In the genomic region with DNA sequence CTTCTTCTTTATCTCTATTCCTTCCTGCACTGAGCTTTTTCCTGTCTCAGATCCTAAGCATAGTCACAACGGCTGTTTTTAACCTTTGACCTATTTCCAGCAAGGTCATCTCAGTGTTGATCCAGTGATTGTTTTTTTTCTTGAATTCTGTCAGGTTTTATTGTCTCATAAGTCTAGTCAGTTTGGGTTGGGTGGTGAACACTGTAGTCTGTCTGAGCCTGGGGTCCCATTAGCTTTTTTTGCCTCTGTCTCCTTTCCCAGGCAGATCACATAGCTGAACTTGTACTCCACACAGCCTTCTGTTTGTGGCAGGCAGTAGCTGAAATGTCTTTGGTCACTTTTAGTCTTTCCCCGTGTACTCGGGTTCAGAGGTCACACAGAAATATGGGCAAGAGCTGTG, we compare ENCODE assay signal across 21 mouse cellular contexts. TPM values are rescaled to one million over a fixed set of nuclear protein-coding genes. Genes with fewer than 3 reads are reported as not detected.
DNase-seq lines count a peak whose midpoint lies in the region; ATAC-seq and TF ChIP-seq lines count a peak whose summit lies in the region.
"Had no signal": no experiment of that assay in that cellular context is flagged by ENCODE, and none has a peak within 500 bp of the region (broad histone marks: within the 10 kb centered on the region; RNA-seq: fewer than 3 reads in every experiment).

No protein-coding gene starts in this region.

- no peak for TF ChIP-seq POLR2A in liver, adult 2 months (IDR thresholded peaks at IDR 0.05; ENCODE audit: extremely low read depth, insufficient read depth, low read length)

- H3K4me3 ChIP-seq in heart, embryonic 13.5 days, result no peak overlapping the region
- no peak overlapping the region for H3K4me3 ChIP-seq in liver, adult 2 months (ENCODE audit: insufficient read depth, low read depth, low read length)
- no peak overlapping the region for H3K4me3 ChIP-seq in liver, embryonic 12.5 days
- no peak overlapping the region for H3K4me3 ChIP-seq in hindbrain, embryonic 16.5 days (ENCODE audit: low read length)
- H3K4me3 ChIP-seq: embryonic facial prominence, embryonic 10.5 days; midbrain, embryonic 12.5 days; stomach, embryonic 15.5 days had no signal

- DNase-seq in heart, adult 9 months (ENCODE audit: low spot score in 2 of 2), result no peak
- DNase-seq in liver, adult 2 months (ENCODE audit: extremely low read depth, low read depth, low spot score), result peak; percentile 67
- DNase-seq in liver, result no peak
- DNase-seq: adrenal gland, adult 8-10 months; cerebellum, adult 9-11 months; forebrain, postnatal 0 days; gastrocnemius, postnatal 36 days; heart, postnatal 4 days; kidney, adult 2 months; kidney, postnatal 14 days; lung, embryonic 14.5 days; thymus, postnatal 25 days had no signal

- H3K36me3 ChIP-seq in heart, embryonic 13.5 days, result peaks cover 90% of the 10 kb centered on the region
- H3K36me3 ChIP-seq in liver, adult 2 months (ENCODE audit: control insufficient read depth, insufficient read depth, low read length), result peaks cover 23% of the 10 kb centered on the region
- peaks cover 100% of the 10 kb centered on the region for H3K36me3 ChIP-seq in liver, embryonic 12.5 days
- 0 out of 2 replicates have a peak, but pooled peaks cover 2% of the 10 kb centered on the region for H3K36me3 ChIP-seq in hindbrain, embryonic 16.5 days (ENCODE audit: control insufficient read depth, insufficient read depth, low read length)

- no peaks in the 10 kb centered on the region for H3K27me3 ChIP-seq in heart, embryonic 13.5 days (replicated peaks)
- H3K27me3 ChIP-seq in liver, adult 2 months (ENCODE audit: control insufficient read depth, insufficient read depth, low read length), result no peaks in the 10 kb centered on the region
- no peaks in the 10 kb centered on the region for H3K27me3 ChIP-seq in liver, embryonic 12.5 days (replicated peaks)
- H3K27me3 ChIP-seq in hindbrain, embryonic 16.5 days (replicated peaks; ENCODE audit: control insufficient read depth, insufficient read depth, low read length), result no peaks in the 10 kb centered on the region
- H3K27me3 ChIP-seq: midbrain, embryonic 12.5 days; stomach, embryonic 15.5 days had no signal

- H3K9me3 ChIP-seq in heart, embryonic 13.5 days, result no peaks in the 10 kb centered on the region
- H3K9me3 ChIP-seq in liver, embryonic 12.5 days (replicated peaks), result no peaks in the 10 kb centered on the region
- H3K9me3 ChIP-seq in hindbrain, embryonic 16.5 days (ENCODE audit: control insufficient read depth, low read length), result no peaks in the 10 kb centered on the region
- H3K9me3 ChIP-seq: embryonic facial prominence, embryonic 10.5 days; midbrain, embryonic 12.5 days; stomach, embryonic 15.5 days had no signal

- peaks cover 12% of the 10 kb centered on the region for H3K4me1 ChIP-seq in heart, embryonic 13.5 days
- H3K4me1 ChIP-seq in liver, adult 2 months (ENCODE audit: control insufficient read depth, insufficient read depth, low read length), result peaks cover 16% of the 10 kb centered on the region
- peaks cover 20% of the 10 kb centered on the region for H3K4me1 ChIP-seq in liver, embryonic 12.5 days
- no peaks in the 10 kb centered on the region for H3K4me1 ChIP-seq in hindbrain, embryonic 16.5 days (ENCODE audit: control insufficient read depth, insufficient read depth, low read depth, low read length)
- H3K4me1 ChIP-seq: embryonic facial prominence, embryonic 10.5 days; midbrain, embryonic 12.5 days; stomach, embryonic 15.5 days had no signal

- no peak overlapping the region for H3K4me2 ChIP-seq in heart, embryonic 13.5 days
- no peak overlapping the region for H3K4me2 ChIP-seq in liver, embryonic 12.5 days
- H3K4me2 ChIP-seq in hindbrain, embryonic 16.5 days (ENCODE audit: low read length), result no peak overlapping the region
- H3K4me2 ChIP-seq: hindbrain, embryonic 14.5 days; lung, embryonic 14.5 days; midbrain, embryonic 12.5 days; stomach, embryonic 15.5 days had no signal

- peaks cover 5% of the 10 kb centered on the region; the same call in 1 of the 2 replicates for H3K79me2 ChIP-seq in liver, adult 2 months (ENCODE audit: control insufficient read depth, insufficient read depth, low read length)

- no peak overlapping the region for H3K9ac ChIP-seq in heart, embryonic 13.5 days
- no peak overlapping the region for H3K9ac ChIP-seq in liver, adult 2 months (ENCODE audit: low read depth, low read length)
- no peak overlapping the region for H3K9ac ChIP-seq in liver, embryonic 12.5 days
- no peak overlapping the region for H3K9ac ChIP-seq in hindbrain, embryonic 16.5 days (ENCODE audit: low read depth, low read length)
- H3K9ac ChIP-seq: forebrain, postnatal 0 days; hindbrain, embryonic 14.5 days; lung, embryonic 14.5 days; midbrain, embryonic 12.5 days; stomach, embryonic 15.5 days had no signal

- 0 out of 2 replicates have a peak overlapping the region, but pooled peaks have one; percentile 21 for H3K27ac ChIP-seq in heart, embryonic 13.5 days (replicated peaks)
- H3K27ac ChIP-seq in liver, adult 2 months (replicated peaks; ENCODE audit: insufficient read depth, low read depth, low read length), result peak overlapping the region; percentile 98
- H3K27ac ChIP-seq in liver, embryonic 12.5 days, result peak overlapping the region; percentile 27; the same call in 1 of the 2 replicates
- H3K27ac ChIP-seq in hindbrain, embryonic 16.5 days (ENCODE audit: low read depth, low read length), result no peak overlapping the region
- H3K27ac ChIP-seq: embryonic facial prominence, embryonic 10.5 days; hindbrain, embryonic 14.5 days; midbrain, embryonic 12.5 days; stomach, embryonic 15.5 days had no signal

- 52% methylated on average over 3 of the region's 3 CpGs for WGBS in heart, embryonic 13.5 days
- WGBS in liver, adult 2 months, result 10% methylated on average over 3 of the region's 3 CpGs
- WGBS in liver, embryonic 12.5 days (ENCODE audit: insufficient replicate concordance), result 25% methylated on average over 3 of the region's 3 CpGs
- WGBS in hindbrain, embryonic 16.5 days, result 87% methylated on average over 3 of the region's 3 CpGs

- no peak for TF ChIP-seq CTCF in liver, adult 2 months (IDR thresholded peaks at IDR 0.05; ENCODE audit: low read depth, low read length)

- ATAC-seq in heart, embryonic 13.5 days (ENCODE audit: extremely low read depth, insufficient number of reproducible peaks, low FRiP score, low TSS enrichment), result no peak
- ATAC-seq in liver, embryonic 12.5 days, result no peak
- ATAC-seq in cerebellum, adult (ENCODE audit: insufficient number of reproducible peaks, low FRiP score, low TSS enrichment), result no peak
- ATAC-seq in hindbrain, embryonic 16.5 days, result no peak
- ATAC-seq: activated CD4-positive, CD25-positive, alpha-beta regulatory T cell, adult 4 months; forebrain, postnatal 0 days had no signal

RNA-seq across cellular contexts. Expression of gene Marf1, which starts 14.9 kb away (rescaled TPM):
- polyA plus RNA-seq in heart, embryonic 13.5 days (2015; fragmentation: Nextera tagmentation; extraction: Ambion mirVana), result 8.6 and 9.9 TPM in 2 replicates
- 26.4 and 36.2 TPM in 2 replicates for total RNA-seq in liver, adult 2 months (2014; rRNA removed)
- polyA plus RNA-seq in liver, adult 2 months (2012; rRNA removed), result 10.7 and 11.3 TPM in 2 replicates
- 6.4 and 6.6 TPM in 2 replicates for polyA plus RNA-seq in liver, embryonic 12.5 days (2016; fragmentation: Nextera tagmentation; extraction: Ambion mirVana)
- 12.3 and 13.1 TPM in 2 replicates for polyA plus RNA-seq in hindbrain, embryonic 16.5 days (2015; fragmentation: Nextera tagmentation; extraction: Ambion mirVana)

RNA-seq across cellular contexts. Expression of gene Nde1, which starts 15.0 kb away (rescaled TPM):
- 66.0 and 69.8 TPM in 2 replicates for polyA plus RNA-seq in heart, embryonic 13.5 days (2015; fragmentation: Nextera tagmentation; extraction: Ambion mirVana)
- 9.4 and 12.3 TPM in 2 replicates for total RNA-seq in liver, adult 2 months (2014; rRNA removed)
- polyA plus RNA-seq in liver, adult 2 months (2012; rRNA removed), result 14.4 and 14.5 TPM in 2 replicates
- polyA plus RNA-seq in liver, embryonic 12.5 days (2016; fragmentation: Nextera tagmentation; extraction: Ambion mirVana), result 70.0 and 70.2 TPM in 2 replicates
- polyA plus RNA-seq in hindbrain, embryonic 16.5 days (2015; fragmentation: Nextera tagmentation; extraction: Ambion mirVana), result 28.3 and 32.6 TPM in 2 replicates
